Mouse (Mus musculus) hindbrain, embryonic 16.5 days (tissue): ENCODE data around the gene Tuba8. TPM values are rescaled to one million over a fixed set of nuclear protein-coding genes. Genes with fewer than 3 reads are reported as not detected.

Source experiments
- ATAC-seq: fragments of 200-750 bp; cut with Nextera tagmentation; 2 replicates; pipeline ENCODE4 v1.8.0; 2017; ENCODE audit warnings: moderate TSS enrichment, moderate library complexity
- H3K27ac ChIP-seq: fragments of 300-500 bp; sonication (generic); 2 replicates; pipeline ENCODE4 v1.5.1; 2014; ENCODE audit warnings: low read depth, mild to moderate bottlenecking, control low read depth, low read length, moderate library complexity
- H3K27me3 ChIP-seq: fragments of 300-500 bp; sonication (generic); replicated peaks from 2 replicates; pipeline ENCODE4 v1.6.1; 2014; ENCODE audit warnings: low read length; ENCODE audit not compliant: control insufficient read depth, insufficient read depth
- H3K36me3 ChIP-seq: fragments of 300-500 bp; sonication (generic); 2 replicates; pipeline ENCODE4 v1.6.1; 2014; ENCODE audit warnings: mild to moderate bottlenecking, low read length, moderate library complexity, mixed read lengths; ENCODE audit not compliant: control insufficient read depth, insufficient read depth
- H3K4me1 ChIP-seq: fragments of 300-500 bp; sonication (generic); 2 replicates; pipeline ENCODE4 v1.6.1; 2014; ENCODE audit warnings: low read depth, low read length; ENCODE audit not compliant: control insufficient read depth, insufficient read depth
- H3K4me2 ChIP-seq: fragments of 300-500 bp; sonication (generic); 2 replicates; pipeline ENCODE4 v1.6.1; 2014; ENCODE audit warnings: mild to moderate bottlenecking, low read length, control low read depth, moderate library complexity
- H3K4me3 ChIP-seq: fragments of 300-500 bp; sonication (generic); 2 replicates; pipeline ENCODE4 v1.5.1; 2014; ENCODE audit warnings: mild to moderate bottlenecking, low read length, control low read depth, moderate library complexity
- H3K9ac ChIP-seq: fragments of 300-500 bp; sonication (generic); 2 replicates; pipeline ENCODE4 v1.6.1; 2014; ENCODE audit warnings: low read depth, mild to moderate bottlenecking, control low read depth, low read length, moderate library complexity
- H3K9me3 ChIP-seq: fragments of 300-500 bp; sonication (generic); 2 replicates; pipeline ENCODE4 v1.6.1; 2014; ENCODE audit warnings: mild to moderate bottlenecking, low read length, moderate library complexity; ENCODE audit not compliant: control insufficient read depth
- WGBS: fragments of 180-500 bp; shearing (Covaris S2); extraction: QIAGEN DNeasy Blood & Tissue Kit; methylation state at CpG from one replicate; pipeline ENCODE4 v1.1.7; 2014; 5-methylcytosine and 5-hydroxymethylcytosine counted together
- polyA plus RNA-seq: library from polyadenylated mRNA; unstranded; fragments of >200 nt; fragmentation: Nextera tagmentation; extraction: Ambion mirVana; gene quantifications from 2 replicates; pipeline ENCODE4 v1.2.1, GENCODE M21; 2015

The Tuba8 gene
- polyA plus RNA-seq, 1 experiment from 2014 or later, result 1.8 TPM

DNA sequence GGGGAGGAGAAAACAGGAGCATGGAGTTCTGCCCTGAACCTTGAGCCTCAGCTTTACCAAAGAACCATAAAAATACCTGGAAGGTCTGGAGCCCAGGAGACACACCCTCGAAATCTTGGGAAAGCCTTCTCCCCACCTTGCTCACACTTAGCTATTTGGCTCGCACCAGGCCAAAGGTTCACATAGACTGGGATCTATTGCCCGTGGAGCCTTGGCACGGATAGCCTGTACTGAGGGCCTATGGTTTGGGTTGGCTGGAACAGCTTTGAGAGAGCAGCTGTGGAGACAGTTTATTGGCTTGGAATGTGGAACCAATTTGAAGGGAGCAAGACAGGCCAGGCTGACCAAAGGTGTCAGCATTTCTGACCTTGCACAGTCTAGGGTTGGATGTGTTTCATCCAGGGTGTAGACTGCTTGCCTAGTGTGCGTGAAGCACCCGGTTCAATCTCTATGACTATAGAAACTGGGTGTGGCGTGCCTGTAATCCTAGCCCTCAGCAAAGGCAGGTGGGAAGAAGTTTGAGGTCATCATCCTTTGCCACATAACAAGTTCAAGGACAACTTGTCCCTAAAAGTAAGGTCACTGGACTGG, 33.3 kb upstream of the Tuba8 start:
- Histone ChIP-seq H3K9me3 (no peaks in the 10 kb centered on the region), H3K27me3 (no peaks in the 10 kb centered on the region), H3K9ac (no peak overlapping the region), H3K4me3 (no peak overlapping the region), H3K4me2 (no peak overlapping the region), H3K36me3 (no peaks in the 10 kb centered on the region), H3K27ac (no peak overlapping the region), H3K4me1 (0 out of 2 replicates have a peak, but pooled peaks cover 3% of the 10 kb centered on the region)
- ATAC-seq, result no peak
- 84% methylated on average over 7 of the region's 7 CpGs for WGBS

DNA sequence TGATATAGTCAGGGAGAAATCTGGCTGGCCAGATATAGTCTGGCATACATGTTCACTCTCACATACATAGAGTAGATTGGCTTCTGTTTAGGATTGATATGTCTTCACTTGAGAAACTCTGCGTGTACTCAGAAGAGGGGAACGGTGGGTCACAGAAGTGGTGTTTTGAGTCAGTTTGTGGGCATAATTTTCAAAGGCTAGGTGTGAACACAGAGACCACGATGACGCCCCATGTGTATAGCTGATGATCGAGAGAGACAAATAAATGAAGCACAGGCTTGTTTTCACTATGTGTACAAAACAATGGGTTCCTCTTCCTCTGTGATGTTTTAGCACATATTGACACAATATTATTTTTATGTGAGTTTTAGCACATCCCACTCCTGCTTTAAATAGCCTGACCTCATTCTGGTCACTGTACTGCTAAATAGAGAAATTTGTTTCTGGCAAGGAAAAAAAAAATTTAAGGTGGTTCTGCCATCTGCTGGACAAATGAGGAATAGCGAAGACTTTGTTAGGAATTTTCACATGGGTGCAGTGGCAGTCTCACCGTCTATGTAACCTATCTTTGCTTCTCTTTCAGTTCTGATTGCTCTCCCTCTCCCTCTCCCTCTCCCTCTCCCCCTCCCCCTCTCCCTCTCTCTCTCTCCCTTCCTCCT, 31.7 kb upstream of the Tuba8 start:
- Histone ChIP-seq H3K4me3 (no peak overlapping the region), H3K36me3 (no peaks in the 10 kb centered on the region), H3K27me3 (no peaks in the 10 kb centered on the region), H3K27ac (no peak overlapping the region), H3K4me1 (0 out of 2 replicates have a peak, but pooled peaks cover 6% of the 10 kb centered on the region), H3K9ac (no peak overlapping the region; the same call in 1 of the 2 replicates), H3K4me2 (no peak overlapping the region), H3K9me3 (no peaks in the 10 kb centered on the region)
- ATAC-seq, result no peak
- 61% methylated on average over 7 of the region's 7 CpGs for WGBS

DNA sequence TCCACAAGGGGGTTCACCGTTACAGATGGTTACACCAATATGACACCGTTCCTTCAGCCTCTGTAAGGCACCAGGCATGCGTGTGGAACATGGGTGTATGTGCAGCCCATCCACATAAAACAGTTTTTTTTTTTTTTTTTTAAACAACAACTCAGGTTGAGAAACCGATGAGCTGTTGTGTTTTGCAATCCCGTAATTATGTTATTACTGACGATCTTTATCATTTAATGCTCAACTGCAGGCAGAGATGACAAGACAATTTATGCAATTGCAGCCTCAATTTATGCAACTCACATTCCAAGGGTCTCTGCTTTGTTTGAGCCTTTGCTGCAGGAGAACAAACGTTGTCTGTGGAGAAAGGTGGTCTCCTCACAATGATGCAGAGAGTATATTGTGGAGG, 30.6 kb upstream of the Tuba8 start:
- peaks cover 10% of the 10 kb centered on the region; the same call in 1 of the 2 replicates for H3K4me1 ChIP-seq
- no peaks in the 10 kb centered on the region for H3K9me3 ChIP-seq
- H3K27ac ChIP-seq, result no peak overlapping the region
- H3K36me3 ChIP-seq, result no peaks in the 10 kb centered on the region
- H3K4me2 ChIP-seq, result no peak overlapping the region
- 71% methylated on average over 7 of the region's 7 CpGs for WGBS
- no peak overlapping the region for H3K9ac ChIP-seq
- H3K4me3 ChIP-seq, result no peak overlapping the region
- ATAC-seq, result no peak
- H3K27me3 ChIP-seq, result no peaks in the 10 kb centered on the region

DNA sequence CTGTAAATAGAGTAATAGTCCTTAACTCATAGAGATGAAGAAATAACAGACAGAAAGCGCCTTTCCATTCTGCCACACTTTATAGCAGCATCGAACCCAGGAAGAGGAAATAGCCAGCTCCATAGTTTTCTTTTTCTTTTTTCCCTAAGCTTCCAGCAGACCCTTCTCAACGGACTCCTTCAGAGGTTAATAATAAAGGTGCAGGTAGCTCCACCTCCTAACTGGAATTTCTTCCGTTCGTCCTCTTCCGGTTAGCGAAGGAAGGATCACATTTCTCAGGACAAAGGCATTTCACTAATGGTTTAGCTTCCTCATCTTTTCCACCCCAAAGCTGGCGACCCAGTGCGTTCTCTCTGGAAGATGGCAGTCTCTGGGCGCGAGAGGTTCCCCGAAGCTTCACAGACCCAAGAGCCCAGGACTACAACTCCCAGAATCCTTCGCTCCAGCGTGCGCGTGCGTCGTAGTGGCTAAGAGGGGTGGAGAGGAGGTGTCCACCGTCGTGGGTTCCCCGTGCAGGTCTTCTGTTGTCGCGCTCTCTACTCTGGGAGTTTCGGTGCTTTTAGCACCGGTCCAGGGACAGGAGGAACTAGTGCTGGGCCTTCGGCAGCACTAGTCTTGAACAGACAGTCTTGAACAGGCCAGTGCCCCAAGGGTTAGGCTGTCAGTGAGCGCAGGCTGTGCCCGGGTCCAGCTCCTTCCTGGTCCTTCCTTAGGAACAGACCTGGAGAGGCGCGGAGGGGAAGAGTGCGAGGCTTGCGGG, 26.9 kb upstream of the Tuba8 start, which contains the start of gene Pex26:
Pex26 (plus strand) TSS at position 254 of the 760 bp plus-strand sequence.
- ATAC-seq, result peak; percentile 94
- Histone ChIP-seq H3K4me2 (peak within 1 kb of the TSS; percentile 82), H3K27me3 (no peaks in the 10 kb centered on the region), H3K27ac (peak within 1 kb of the TSS; percentile 93), H3K36me3 (no peaks in the 10 kb centered on the region), H3K9ac (peak within 1 kb of the TSS; percentile 79), H3K4me1 (peaks cover 21% of the 10 kb centered on the region), H3K9me3 (no peaks in the 10 kb centered on the region), H3K4me3 (peak within 1 kb of the TSS; percentile 74)
- 1% methylated on average over 32 of the region's 32 CpGs for WGBS

DNA sequence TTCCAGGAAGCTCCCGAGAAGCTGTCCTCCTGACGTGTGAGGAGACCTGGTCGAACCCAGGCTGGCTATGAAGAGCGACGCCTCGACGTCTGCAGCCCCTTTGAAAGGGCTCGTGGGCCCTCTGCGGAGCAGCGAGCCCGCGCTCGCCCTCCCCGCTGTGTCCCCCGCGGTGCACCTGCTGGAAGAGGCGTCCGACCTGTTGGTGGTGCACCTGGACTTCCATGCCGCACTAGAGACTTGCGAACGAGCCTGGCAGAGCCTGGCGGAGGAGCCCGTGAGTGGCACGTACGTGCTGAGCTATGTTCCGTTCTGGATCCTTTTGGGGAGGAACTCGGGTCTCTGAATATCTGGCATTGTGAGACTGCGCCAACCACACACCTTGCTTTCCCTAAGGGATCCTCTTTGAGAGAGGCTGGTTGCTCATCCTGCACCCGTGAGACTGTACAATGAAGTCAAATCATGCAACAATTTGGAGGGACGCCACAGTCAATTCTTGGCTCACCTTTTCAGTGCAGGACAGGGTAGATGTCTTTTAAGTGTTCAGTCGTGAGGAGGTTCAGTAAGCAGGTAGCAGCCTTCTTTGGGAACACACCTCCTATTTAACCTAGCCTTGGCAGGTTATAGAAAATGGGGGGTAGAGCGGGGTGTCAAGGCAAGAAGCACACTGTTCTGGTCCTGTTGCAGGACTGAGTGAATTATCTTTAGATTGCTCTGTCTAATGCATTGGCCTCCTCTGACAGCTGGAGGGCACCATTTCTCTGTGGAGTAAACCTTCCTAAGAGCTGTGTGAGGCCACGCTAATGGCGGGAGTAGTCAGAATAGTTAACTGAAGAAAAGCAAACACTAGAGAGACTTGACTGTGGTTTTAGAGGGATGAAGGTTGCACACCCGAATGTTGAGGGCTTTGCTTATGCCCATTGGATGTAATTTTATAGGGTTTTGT, 26.0 kb upstream of the Tuba8 start:
- peak overlapping the region; percentile 74 for H3K4me3 ChIP-seq
- H3K36me3 ChIP-seq, result no peaks in the 10 kb centered on the region
- H3K9ac ChIP-seq, result peak overlapping the region; percentile 79
- ATAC-seq, result peak; percentile 58
- H3K27ac ChIP-seq, result peak overlapping the region; percentile 93
- no peaks in the 10 kb centered on the region for H3K9me3 ChIP-seq
- WGBS, result 2% methylated on average over 33 of the region's 35 CpGs
- H3K4me2 ChIP-seq, result peak overlapping the region; percentile 82
- no peaks in the 10 kb centered on the region for H3K27me3 ChIP-seq
- H3K4me1 ChIP-seq, result peaks cover 21% of the 10 kb centered on the region

DNA sequence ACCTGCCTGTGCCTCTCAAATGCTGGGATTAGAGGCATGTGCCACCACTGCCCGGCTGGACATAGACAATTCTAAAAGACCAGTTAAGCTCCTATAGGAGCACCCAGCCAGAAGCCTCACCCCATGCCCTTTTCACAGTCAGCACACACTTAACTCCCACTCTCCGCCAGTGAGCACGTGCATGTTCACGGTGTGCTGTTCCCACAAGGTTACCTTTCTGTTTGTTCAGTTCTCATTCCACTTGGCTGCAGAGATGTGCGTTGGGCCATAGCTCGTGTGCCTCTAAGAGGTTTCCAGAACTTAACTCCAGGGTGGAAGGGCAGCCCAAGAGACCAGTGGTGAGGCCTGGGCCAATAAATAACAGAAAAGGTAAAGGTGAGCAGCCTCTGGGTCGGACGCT, 25.3 kb upstream of the Tuba8 start:
- peak overlapping the region; percentile 33 for H3K9ac ChIP-seq
- WGBS, result 86% methylated on average over 8 of the region's 8 CpGs
- H3K4me3 ChIP-seq, result peak overlapping the region; percentile 74
- no peak overlapping the region for H3K27ac ChIP-seq
- H3K4me2 ChIP-seq, result peak overlapping the region; percentile 82
- H3K9me3 ChIP-seq, result no peaks in the 10 kb centered on the region
- ATAC-seq, result no peak
- H3K27me3 ChIP-seq, result no peaks in the 10 kb centered on the region
- H3K36me3 ChIP-seq, result peaks cover 4% of the 10 kb centered on the region
- peaks cover 21% of the 10 kb centered on the region for H3K4me1 ChIP-seq

DNA sequence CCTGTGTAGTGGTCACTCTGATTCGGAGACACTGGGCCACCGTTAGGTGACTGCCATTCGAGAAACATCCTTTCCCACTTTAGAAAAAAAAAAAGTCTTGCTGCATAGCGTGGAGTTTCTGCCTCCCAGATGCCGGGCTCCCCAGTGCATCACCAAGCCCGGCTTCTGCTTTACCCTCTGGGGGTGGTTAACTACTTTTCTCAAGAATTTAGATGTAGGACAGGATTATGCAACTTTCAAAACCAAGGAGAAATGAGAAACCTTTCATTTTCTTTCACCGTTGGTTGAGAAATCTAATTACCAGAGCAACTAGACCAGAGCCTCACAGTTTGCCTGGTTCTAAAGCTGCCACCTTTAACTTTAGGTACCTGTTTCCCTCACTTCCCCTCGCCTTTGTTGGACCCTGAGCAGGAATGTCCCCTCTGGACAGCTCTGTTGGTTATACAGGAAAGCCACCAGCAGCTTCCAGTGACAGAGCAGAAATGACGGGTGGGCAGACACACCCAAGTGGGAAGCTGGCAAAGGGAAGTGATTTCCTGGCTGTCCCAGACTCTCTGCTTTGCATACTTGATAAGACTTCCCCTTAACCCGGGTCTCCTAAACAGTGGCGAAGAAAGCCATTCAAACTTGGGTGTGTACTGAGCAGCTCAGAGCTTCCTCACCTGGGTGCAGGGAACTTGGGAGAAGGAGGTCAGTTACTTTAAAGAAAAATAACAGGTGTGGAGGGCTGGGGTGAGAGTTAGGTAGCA, 19.1 kb upstream of the Tuba8 start:
- Histone ChIP-seq H3K9ac (no peak overlapping the region), H3K27ac (no peak overlapping the region), H3K4me3 (no peak overlapping the region), H3K27me3 (no peaks in the 10 kb centered on the region), H3K4me2 (no peak overlapping the region), H3K9me3 (no peaks in the 10 kb centered on the region), H3K4me1 (no peaks in the 10 kb centered on the region), H3K36me3 (peaks cover 21% of the 10 kb centered on the region)
- WGBS, result 81% methylated on average over 11 of the region's 11 CpGs
- ATAC-seq, result no peak
